Mouse (Mus musculus): Measurements from ENCODE around the gene Prpf40b. TPM values are rescaled to one million over a fixed set of nuclear protein-coding genes. Genes with fewer than 3 reads are reported as not detected.

Gene Prpf40b
- polyA plus RNA-seq, 1 experiment from 2014 or later: 59.1 TPM

DNA sequence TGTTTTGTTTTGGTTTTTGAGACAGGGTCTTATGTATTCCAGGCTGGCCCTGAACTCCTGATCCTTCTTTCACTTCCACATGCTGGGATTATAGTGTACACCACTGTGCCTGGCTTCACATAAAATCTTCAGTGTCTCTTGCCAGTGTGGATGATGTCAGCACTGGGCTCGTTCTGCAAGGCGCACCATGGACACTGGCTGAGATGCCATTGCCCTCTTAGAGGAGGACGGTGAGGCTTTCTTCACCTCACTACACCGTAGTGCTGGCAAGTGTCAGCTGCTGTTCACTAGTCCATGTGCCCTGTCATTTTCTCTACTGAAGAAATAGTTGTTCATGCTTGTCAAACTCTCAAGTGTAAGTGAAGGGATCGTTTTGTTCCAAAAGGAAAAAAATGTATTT lies 15.7 kb downstream of the Prpf40b start:
- TF ChIP-seq CTCF (IDR thresholded peaks at IDR 0.05; ENCODE audit: low read depth): no peak
- Histone ChIP-seq H3K9me3 (ENCODE audit: low read depth, low read length) (no peaks in the 10 kb centered on the region), H3K4me1 (ENCODE audit: insufficient read depth) (no peaks in the 10 kb centered on the region), H3K27me3 (ENCODE audit: insufficient read depth, low read length) (no peaks in the 10 kb centered on the region), H3K4me2 (no peak overlapping the region), H3K4me3 (ENCODE audit: low read depth, low read length) (no peak overlapping the region), H3K36me3 (ENCODE audit: insufficient read depth) (peaks cover 89% of the 10 kb centered on the region), H3K27ac (ENCODE audit: low read depth) (no peak overlapping the region), H3K9ac (no peak overlapping the region)
- 88% methylated on average over 5 of the region's 5 CpGs for WGBS
- ATAC-seq (ENCODE audit: insufficient read depth) (no peak), DNase-seq (no peak)

DNA sequence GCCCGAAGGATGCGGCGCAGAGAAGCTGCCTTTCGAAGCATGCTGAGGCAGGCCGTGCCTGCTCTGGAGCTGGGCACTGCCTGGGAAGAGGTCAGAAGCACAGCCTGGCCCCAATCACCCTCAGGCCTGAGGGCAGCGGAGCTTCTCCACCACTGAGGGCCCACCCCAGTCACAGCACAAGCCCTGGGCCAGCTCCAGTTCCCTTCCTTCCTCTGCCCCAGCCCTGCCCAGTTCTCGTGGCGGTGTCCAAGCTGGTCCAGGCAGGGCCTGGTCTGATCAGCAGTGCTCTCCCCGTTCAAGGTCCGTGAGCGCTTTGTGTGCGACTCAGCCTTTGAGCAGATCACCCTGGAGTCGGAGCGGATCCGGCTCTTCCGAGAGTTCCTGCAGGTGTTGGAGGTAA lies 20.0 kb downstream of the Prpf40b start:
- DNase-seq: no peak
- H3K27ac ChIP-seq (ENCODE audit: low read depth): no peak overlapping the region
- WGBS: 92% methylated on average over 16 of the region's 16 CpGs
- H3K4me3 ChIP-seq (ENCODE audit: low read depth, low read length): no peak overlapping the region
- no peaks in the 10 kb centered on the region for H3K4me1 ChIP-seq (ENCODE audit: insufficient read depth)
- TF ChIP-seq CTCF (IDR thresholded peaks at IDR 0.05; ENCODE audit: low read depth): no peak
- no peaks in the 10 kb centered on the region for H3K9me3 ChIP-seq (ENCODE audit: low read depth, low read length)
- H3K27me3 ChIP-seq (ENCODE audit: insufficient read depth, low read length): no peaks in the 10 kb centered on the region
- H3K9ac ChIP-seq: no peak overlapping the region
- H3K36me3 ChIP-seq (ENCODE audit: insufficient read depth): peaks cover 87% of the 10 kb centered on the region
- no peak for ATAC-seq (ENCODE audit: insufficient read depth)
- no peak overlapping the region for H3K4me2 ChIP-seq

DNA sequence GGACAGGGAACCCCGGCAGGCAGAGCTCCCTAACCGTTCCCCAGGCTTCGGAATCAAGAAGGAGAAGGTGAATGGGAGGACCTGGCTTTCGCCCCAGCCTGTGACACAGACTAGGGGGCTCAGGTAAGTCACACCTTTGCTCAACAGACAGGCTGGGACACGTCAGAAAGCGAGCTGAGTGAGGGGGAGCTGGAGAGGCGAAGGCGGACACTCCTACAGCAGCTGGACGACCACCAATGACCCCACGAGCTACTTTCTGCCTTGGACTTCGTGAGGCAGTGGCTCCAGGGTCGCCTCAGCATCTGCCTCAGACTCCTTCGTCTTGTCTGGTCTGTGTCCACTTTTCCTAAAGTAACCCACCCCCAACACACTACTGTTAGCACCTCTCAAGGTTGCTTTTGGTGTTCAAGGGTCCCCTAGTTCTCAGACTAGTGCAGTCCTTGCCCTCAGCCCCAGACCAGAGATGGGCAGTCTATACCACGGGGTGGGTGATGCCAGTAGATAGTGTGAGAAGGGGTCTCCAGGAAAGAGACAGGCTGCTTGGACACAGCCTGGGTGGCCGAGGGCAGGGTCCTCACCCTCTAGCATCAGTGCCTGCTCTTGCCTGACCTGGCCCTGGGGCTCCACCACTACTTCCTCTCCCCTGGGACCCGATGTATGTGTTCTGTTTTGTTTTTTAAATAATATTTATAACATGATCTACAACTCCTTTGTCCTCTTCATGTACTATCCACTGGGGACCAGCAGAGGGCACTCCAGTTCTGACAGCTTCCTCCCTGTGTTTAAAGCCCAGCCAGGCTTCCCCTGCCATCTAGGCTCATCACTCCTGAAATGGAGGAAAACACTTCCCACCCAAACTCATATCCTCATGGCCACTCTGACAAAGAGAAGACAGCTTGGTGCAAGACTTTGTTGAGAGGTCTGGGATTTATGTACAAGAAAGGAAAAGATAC lies 21.7 kb downstream of the Prpf40b start:
- ATAC-seq (ENCODE audit: insufficient read depth) (peak; percentile 31; the same call in 1 of the 2 replicates), DNase-seq (peak; percentile 90)
- Histone ChIP-seq H3K36me3 (ENCODE audit: insufficient read depth) (peaks cover 89% of the 10 kb centered on the region), H3K9me3 (ENCODE audit: low read depth, low read length) (no peaks in the 10 kb centered on the region), H3K9ac (no peak overlapping the region), H3K4me2 (no peak overlapping the region), H3K4me3 (ENCODE audit: low read depth, low read length) (no peak overlapping the region), H3K4me1 (ENCODE audit: insufficient read depth) (no peaks in the 10 kb centered on the region), H3K27ac (ENCODE audit: low read depth) (peak overlapping the region; percentile 71), H3K27me3 (ENCODE audit: insufficient read depth, low read length) (no peaks in the 10 kb centered on the region)
- 65% methylated on average over 16 of the region's 16 CpGs for WGBS
- peak; percentile 90 for TF ChIP-seq CTCF (IDR thresholded peaks at IDR 0.05; ENCODE audit: low read depth)

DNA sequence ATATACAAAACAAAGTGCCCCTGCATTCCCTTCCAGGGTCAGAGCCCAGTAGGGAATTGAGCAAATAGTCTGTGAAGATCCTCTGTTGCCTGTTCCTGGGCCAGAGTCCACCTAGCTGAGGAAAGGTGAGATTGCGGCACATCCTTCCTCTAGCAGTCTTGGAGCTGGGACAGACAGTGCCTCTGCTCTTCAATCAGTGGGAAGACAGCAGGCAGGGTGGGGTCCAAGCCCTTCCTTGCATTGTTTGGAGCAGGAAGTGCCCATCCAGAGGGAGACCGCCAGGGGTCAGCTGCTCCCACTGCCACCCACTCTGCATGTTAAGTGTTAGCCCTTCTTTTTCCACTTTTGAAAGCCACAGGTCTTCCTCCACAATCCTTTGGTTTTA lies 22.4 kb downstream of the Prpf40b start:
- peaks cover 89% of the 10 kb centered on the region for H3K36me3 ChIP-seq (ENCODE audit: insufficient read depth)
- DNase-seq (peak; percentile 64), ATAC-seq (ENCODE audit: insufficient read depth) (peak; percentile 48; the same call in 1 of the 2 replicates)
- no peaks in the 10 kb centered on the region for H3K4me1 ChIP-seq (ENCODE audit: insufficient read depth)
- peak; percentile 62 for TF ChIP-seq CTCF (IDR thresholded peaks at IDR 0.05; ENCODE audit: low read depth)
- WGBS: 66% methylated on average over 2 of the region's 2 CpGs
- H3K27ac ChIP-seq (ENCODE audit: low read depth): peak overlapping the region; percentile 71
- no peaks in the 10 kb centered on the region for H3K27me3 ChIP-seq (ENCODE audit: insufficient read depth, low read length)
- H3K4me2 ChIP-seq: no peak overlapping the region
- no peak overlapping the region for H3K4me3 ChIP-seq (ENCODE audit: low read depth, low read length)
- no peaks in the 10 kb centered on the region for H3K9me3 ChIP-seq (ENCODE audit: low read depth, low read length)
- no peak overlapping the region for H3K9ac ChIP-seq

DNA sequence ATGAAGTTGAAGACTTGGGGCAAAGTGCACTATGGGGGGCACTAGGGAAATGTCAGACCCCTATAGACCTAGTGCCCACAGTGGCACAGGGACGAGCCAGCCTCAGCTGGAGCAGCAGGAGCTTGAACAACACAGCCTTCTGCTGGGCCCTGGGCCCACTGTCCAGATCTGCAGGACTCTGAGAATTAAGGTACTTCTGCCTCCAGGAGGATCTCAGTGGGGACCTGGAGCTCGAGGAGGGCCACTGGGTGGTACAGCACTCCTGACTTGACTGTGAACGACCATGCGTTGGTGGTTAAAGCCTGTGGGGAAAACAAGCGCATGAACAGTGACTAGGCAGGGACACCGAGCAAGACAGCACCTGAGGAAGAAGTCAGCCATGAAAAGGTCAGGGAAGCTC lies 23.2 kb downstream of the Prpf40b start:
- Histone ChIP-seq H3K9ac (no peak overlapping the region), H3K27ac (ENCODE audit: low read depth) (peak overlapping the region; percentile 71; the same call in 1 of the 2 replicates)
- no peak for TF ChIP-seq CTCF (IDR thresholded peaks at IDR 0.05; ENCODE audit: low read depth)

DNA sequence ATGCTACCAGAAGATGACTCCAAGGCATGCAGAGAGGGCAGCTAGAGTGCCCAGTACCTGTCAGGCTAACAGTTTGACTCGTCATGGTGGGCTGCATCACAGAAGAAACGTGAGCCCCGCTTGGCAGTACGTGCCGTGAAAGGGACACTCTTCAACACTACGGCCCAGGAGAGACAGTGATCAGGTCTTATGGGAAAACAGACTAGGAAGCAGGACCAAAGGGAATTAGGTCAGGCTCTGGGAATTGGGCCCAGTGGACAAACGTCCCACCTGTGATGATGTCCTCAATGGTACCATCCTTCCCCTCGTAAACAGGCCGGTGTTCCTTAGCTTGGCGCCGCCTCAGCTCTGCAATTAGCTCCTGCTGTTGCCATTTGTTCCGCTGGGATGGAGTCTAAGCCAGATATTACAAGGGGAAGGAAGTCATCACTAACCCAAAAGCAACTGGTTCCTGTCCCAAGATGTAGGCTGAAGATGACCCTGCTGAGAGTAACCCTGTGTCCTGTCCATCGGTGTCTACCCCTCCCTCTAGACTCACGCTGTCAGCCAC lies 24.0 kb downstream of the Prpf40b start:
- Histone ChIP-seq H3K27ac (ENCODE audit: low read depth) (peak overlapping the region; percentile 71), H3K4me1 (ENCODE audit: insufficient read depth) (no peaks in the 10 kb centered on the region), H3K9me3 (ENCODE audit: low read depth, low read length) (no peaks in the 10 kb centered on the region), H3K4me2 (no peak overlapping the region), H3K4me3 (ENCODE audit: low read depth, low read length) (no peak overlapping the region), H3K36me3 (ENCODE audit: insufficient read depth) (peaks cover 98% of the 10 kb centered on the region), H3K9ac (no peak overlapping the region), H3K27me3 (ENCODE audit: insufficient read depth, low read length) (no peaks in the 10 kb centered on the region)
- DNase-seq (no peak), ATAC-seq (ENCODE audit: insufficient read depth) (no peak)
- TF ChIP-seq CTCF (IDR thresholded peaks at IDR 0.05; ENCODE audit: low read depth): no peak
- WGBS: 78% methylated on average over 14 of the region's 14 CpGs

More for the DNA sequence above, 23.2 kb downstream of the Prpf40b start:
- Histone ChIP-seq H3K36me3 (ENCODE audit: insufficient read depth) (peaks cover 94% of the 10 kb centered on the region), H3K9me3 (ENCODE audit: low read depth, low read length) (no peaks in the 10 kb centered on the region), H3K4me2 (no peak overlapping the region), H3K27me3 (ENCODE audit: insufficient read depth, low read length) (no peaks in the 10 kb centered on the region), H3K4me1 (ENCODE audit: insufficient read depth) (no peaks in the 10 kb centered on the region), H3K4me3 (ENCODE audit: low read depth, low read length) (no peak overlapping the region)
- DNase-seq: no peak
- ATAC-seq (ENCODE audit: insufficient read depth): no peak
- 82% methylated on average over 6 of the region's 6 CpGs for WGBS

DNA sequence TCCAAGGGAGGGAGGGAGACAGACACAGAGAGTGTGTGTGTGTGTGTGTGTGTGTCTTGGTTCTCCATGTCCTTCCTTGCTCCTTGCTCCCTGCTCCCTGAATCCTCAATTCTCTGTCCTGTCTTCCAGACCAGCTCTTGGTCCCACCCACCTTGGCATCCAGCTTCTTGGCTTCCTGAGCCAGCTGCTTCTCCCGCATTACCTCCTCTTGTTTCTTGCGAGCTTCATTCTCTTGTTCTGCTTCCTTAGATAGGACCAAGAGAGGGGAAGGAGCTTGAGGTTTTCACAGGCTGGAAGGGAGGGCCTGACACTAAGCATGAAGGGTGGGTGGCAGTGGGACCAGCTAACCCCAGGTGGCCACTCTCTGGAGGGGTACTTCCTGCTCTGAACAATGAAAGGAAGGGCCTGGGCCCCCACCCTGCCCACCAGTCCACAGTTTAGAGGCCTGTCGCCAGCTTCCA lies 24.6 kb downstream of the Prpf40b start:
- Histone ChIP-seq H3K4me2 (no peak overlapping the region), H3K27ac (ENCODE audit: low read depth) (peak overlapping the region; percentile 71), H3K27me3 (ENCODE audit: insufficient read depth, low read length) (no peaks in the 10 kb centered on the region), H3K9ac (no peak overlapping the region), H3K4me1 (ENCODE audit: insufficient read depth) (no peaks in the 10 kb centered on the region), H3K9me3 (ENCODE audit: low read depth, low read length) (no peaks in the 10 kb centered on the region), H3K36me3 (ENCODE audit: insufficient read depth) (peaks cover 97% of the 10 kb centered on the region), H3K4me3 (ENCODE audit: low read depth, low read length) (no peak overlapping the region)
- TF ChIP-seq CTCF (IDR thresholded peaks at IDR 0.05; ENCODE audit: low read depth): no peak
- DNase-seq: peak; percentile 41
- peak; percentile 31; the same call in 1 of the 2 replicates for ATAC-seq (ENCODE audit: insufficient read depth)
- 64% methylated on average over 3 of the region's 3 CpGs for WGBS
